Mouse (Mus musculus): ENCODE results near the gene Aldoc. TPM values are rescaled to one million over a fixed set of nuclear protein-coding genes. Genes with fewer than 3 reads are reported as not detected.

Aldoc gene
- polyA plus RNA-seq, 1 experiment from 2014 or later, result 6.8 TPM

- H3K79me2 ChIP-seq (ENCODE audit: inconsistent target), result no peaks in the 10 kb centered on the region
- peak overlapping the region; percentile 30; the same call in 1 of the 2 replicates for H3K4me3 ChIP-seq (ENCODE audit: inconsistent target)
- WGBS (ENCODE audit: missing documents), result 77% methylated on average over 2 of the region's 2 CpGs
- peak overlapping the region; percentile 43 for H3K27ac ChIP-seq
- no peaks in the 10 kb centered on the region for H3K36me3 ChIP-seq (ENCODE audit: inconsistent target)
These were observed 514 bp upstream of the Aldoc start for GRCm38 (mm10) chr11:78322076-78322831.

- no peaks in the 10 kb centered on the region for H3K36me3 ChIP-seq (ENCODE audit: inconsistent target)
- peaks cover 5% of the 10 kb centered on the region; the same call in 1 of the 2 replicates for H3K79me2 ChIP-seq (ENCODE audit: inconsistent target)
- 83% methylated on average over 13 of the region's 15 CpGs for WGBS (ENCODE audit: missing documents)
- H3K27ac ChIP-seq, result no peak overlapping the region
- no peak overlapping the region for H3K4me3 ChIP-seq (ENCODE audit: inconsistent target)
These were observed 1.4 kb downstream of the Aldoc start for GRCm38 (mm10) chr11:78324000-78324785.

GRCm38 (mm10) chr11:78324965-78325364, 2.2 kb downstream of the Aldoc start:
- H3K36me3 ChIP-seq (ENCODE audit: inconsistent target), result no peaks in the 10 kb centered on the region
- WGBS (ENCODE audit: missing documents), result 96% methylated on average over 12 of the region's 12 CpGs

GRCm38 (mm10) chr11:78327215-78327614, 4.4 kb downstream of the Aldoc start:
- Histone ChIP-seq H3K4me3 (ENCODE audit: inconsistent target) (no peak overlapping the region), H3K27ac (no peak overlapping the region), H3K36me3 (ENCODE audit: inconsistent target) (0 out of 2 replicates have a peak, but pooled peaks cover under 1% of the 10 kb centered on the region), H3K79me2 (ENCODE audit: inconsistent target) (peaks cover 11% of the 10 kb centered on the region; the same call in 1 of the 2 replicates)
- WGBS (ENCODE audit: missing documents), result 89% methylated on average over 4 of the region's 4 CpGs

More at GRCm38 (mm10) chr11:78324965-78325364, 2.2 kb downstream of the Aldoc start:
- Histone ChIP-seq H3K27ac (no peak overlapping the region), H3K4me3 (ENCODE audit: inconsistent target) (no peak overlapping the region), H3K79me2 (ENCODE audit: inconsistent target) (peaks cover 11% of the 10 kb centered on the region; the same call in 1 of the 2 replicates)

- 11% methylated on average over 36 of the region's 37 CpGs for WGBS (ENCODE audit: missing documents)
- peak within 1 kb of the TSS; percentile 28; the same call in 1 of the 2 replicates for H3K27ac ChIP-seq
These were observed 5.1 kb downstream of the Aldoc start, which contains the start of gene Pigs for GRCm38 (mm10) chr11:78327634-78328511. Gene Pigs (plus strand): TSS chr11:78328415.

GRCm38 (mm10) chr11:78328512-78329056, 5.8 kb downstream of the Aldoc start:
- Histone ChIP-seq H3K27ac (no peak overlapping the region), H3K79me2 (ENCODE audit: inconsistent target) (peaks cover 11% of the 10 kb centered on the region; the same call in 1 of the 2 replicates), H3K4me3 (ENCODE audit: inconsistent target) (peak overlapping the region; percentile 68), H3K36me3 (ENCODE audit: inconsistent target) (peaks cover 13% of the 10 kb centered on the region; the same call in 1 of the 2 replicates)
- WGBS (ENCODE audit: missing documents), result under 1% methylated on average over 41 of the region's 41 CpGs

More at GRCm38 (mm10) chr11:78327634-78328511, 5.1 kb downstream of the Aldoc start, which contains the start of gene Pigs:
- Histone ChIP-seq H3K79me2 (ENCODE audit: inconsistent target) (peaks cover 11% of the 10 kb centered on the region; the same call in 1 of the 2 replicates), H3K4me3 (ENCODE audit: inconsistent target) (peak within 1 kb of the TSS; percentile 68), H3K36me3 (ENCODE audit: inconsistent target) (peaks cover 7% of the 10 kb centered on the region; the same call in 1 of the 2 replicates)

GRCm38 (mm10) chr11:78332676-78333075, 9.9 kb downstream of the Aldoc start:
- H3K36me3 ChIP-seq (ENCODE audit: inconsistent target), result peaks cover 50% of the 10 kb centered on the region; the same call in 1 of the 2 replicates
- WGBS (ENCODE audit: missing documents), result 96% methylated on average over 12 of the region's 12 CpGs
- no peak overlapping the region for H3K4me3 ChIP-seq (ENCODE audit: inconsistent target)
- peaks cover 11% of the 10 kb centered on the region; the same call in 1 of the 2 replicates for H3K79me2 ChIP-seq (ENCODE audit: inconsistent target)
- no peak overlapping the region for H3K27ac ChIP-seq

- Histone ChIP-seq H3K36me3 (ENCODE audit: inconsistent target) (peaks cover 59% of the 10 kb centered on the region; the same call in 1 of the 2 replicates), H3K79me2 (ENCODE audit: inconsistent target) (peaks cover 8% of the 10 kb centered on the region; the same call in 1 of the 2 replicates), H3K27ac (no peak overlapping the region), H3K4me3 (ENCODE audit: inconsistent target) (no peak overlapping the region)
- WGBS (ENCODE audit: missing documents), result 87% methylated on average over 5 of the region's 5 CpGs
These were observed 11.2 kb downstream of the Aldoc start for GRCm38 (mm10) chr11:78333992-78334391.

GRCm38 (mm10) chr11:78337040-78337439, 14.3 kb downstream of the Aldoc start:
- Histone ChIP-seq H3K79me2 (ENCODE audit: inconsistent target) (no peaks in the 10 kb centered on the region), H3K27ac (no peak overlapping the region), H3K36me3 (ENCODE audit: inconsistent target) (peaks cover 80% of the 10 kb centered on the region; the same call in 1 of the 2 replicates), H3K4me3 (ENCODE audit: inconsistent target) (no peak overlapping the region)
- WGBS (ENCODE audit: missing documents), result 96% methylated on average over 8 of the region's 8 CpGs

GRCm38 (mm10) chr11:78341702-78342101, 18.9 kb downstream of the Aldoc start:
- Histone ChIP-seq H3K4me3 (ENCODE audit: inconsistent target) (no peak overlapping the region), H3K79me2 (ENCODE audit: inconsistent target) (peaks cover 5% of the 10 kb centered on the region), H3K27ac (no peak overlapping the region), H3K36me3 (ENCODE audit: inconsistent target) (peaks cover 40% of the 10 kb centered on the region; the same call in 1 of the 2 replicates)
- 95% methylated on average over 11 of the region's 12 CpGs for WGBS (ENCODE audit: missing documents)

GRCm38 (mm10) chr11:78343381-78344327, 20.9 kb downstream of the Aldoc start, which contains the start of gene Unc119:
Gene Unc119 (plus strand): TSS chr11:78343482.
- 3% methylated on average over 58 of the region's 66 CpGs for WGBS (ENCODE audit: missing documents)
- peak within 1 kb of the TSS; percentile 93 for H3K27ac ChIP-seq
- H3K79me2 ChIP-seq (ENCODE audit: inconsistent target), result peaks cover 5% of the 10 kb centered on the region
- H3K36me3 ChIP-seq (ENCODE audit: inconsistent target), result peaks cover 24% of the 10 kb centered on the region; the same call in 1 of the 2 replicates
- peak within 1 kb of the TSS; percentile 61 for H3K4me3 ChIP-seq (ENCODE audit: inconsistent target)

- H3K79me2 ChIP-seq (ENCODE audit: inconsistent target), result peaks cover 5% of the 10 kb centered on the region
- peaks cover 17% of the 10 kb centered on the region; the same call in 1 of the 2 replicates for H3K36me3 ChIP-seq (ENCODE audit: inconsistent target)
- peak overlapping the region; percentile 61 for H3K4me3 ChIP-seq (ENCODE audit: inconsistent target)
- H3K27ac ChIP-seq, result peak overlapping the region; percentile 93
- 79% methylated on average over 6 of the region's 6 CpGs for WGBS (ENCODE audit: missing documents)
These were observed 21.6 kb downstream of the Aldoc start for GRCm38 (mm10) chr11:78344328-78344889.

All from macrophage (primary cell).